Mouse (Mus musculus) cerebellum, adult 2 months (tissue): ENCODE measurements around the gene Eapp.

ENCODE experiments used
- CTCF ChIP-seq: fragments of 200-500 bp; IDR thresholded peaks from 2 replicates; pipeline ENCODE4 v1.5.1; 2011; ENCODE audit warnings: low read depth, mild to moderate bottlenecking, control low read depth, low read length, moderate library complexity, borderline replicate concordance; ENCODE audit not compliant: insufficient read depth
- POLR2A ChIP-seq: fragments of 200-500 bp; IDR thresholded peaks from 2 replicates; pipeline ENCODE4 v1.6.1; 2011; ENCODE audit warnings: low read length, control low read depth, borderline replicate concordance; ENCODE audit not compliant: insufficient read depth

DNA sequence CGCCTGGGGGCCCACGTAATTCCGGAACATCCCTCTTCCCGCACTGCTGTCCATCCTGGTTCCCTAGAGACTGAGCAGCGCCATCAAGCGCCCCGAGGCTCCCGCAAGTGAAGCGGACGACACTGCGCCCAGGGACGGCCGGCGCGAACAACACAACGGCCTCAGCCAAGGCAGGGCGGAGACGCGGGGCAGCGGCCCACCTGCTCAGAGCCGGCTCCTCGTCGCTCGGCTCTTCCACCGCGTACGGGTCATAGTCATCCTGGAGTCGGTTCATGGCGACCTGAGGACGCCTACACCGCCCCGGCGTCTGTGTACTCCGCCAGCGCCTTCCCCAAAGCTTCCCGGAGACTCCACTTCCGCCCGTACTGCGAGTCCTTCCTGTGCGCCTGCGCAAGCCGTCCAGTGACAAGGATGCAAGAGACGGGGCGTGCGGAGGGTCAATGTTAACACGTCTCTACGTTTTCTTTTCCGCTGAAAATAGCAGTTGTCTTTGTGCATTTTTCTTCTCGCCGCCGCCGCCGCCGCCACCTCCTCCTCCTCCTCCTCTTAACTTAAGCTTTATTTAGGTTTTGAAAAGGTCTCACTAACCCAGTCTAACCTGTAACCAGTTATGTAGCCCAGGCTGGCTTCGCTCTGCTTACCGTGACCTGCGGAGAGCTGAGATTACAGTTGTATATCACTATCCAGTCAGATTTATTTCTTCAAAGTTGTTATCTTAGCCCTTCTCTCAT lies at the start of gene Eapp:
- TF ChIP-seq POLR2A (peak; percentile 70), CTCF (no peak)
